Mouse (Mus musculus) gastrocnemius, adult 8-10 months (tissue): ENCODE data around the gene Supt4a. TPM values are rescaled to one million over a fixed set of nuclear protein-coding genes. Genes with fewer than 3 reads are reported as not detected.
A peak's percentile ranks its signal among the peaks of the same experiment; 100 is the strongest.

Experiments
- DNase-seq, 2 experiments: peaks; one replicate each; pipeline ENCODE4 v3.0.0; 2022; ENCODE audit warnings: low spot score in 2 of 2
- total RNA-seq, 4 experiments: library from RNA; stranded (reverse); gene quantifications; 2 replicates each; pipeline ENCODE4 v1.2.4; 2022

Supt4a gene
- total RNA-seq, 4 experiments from 2014 or later: 33.6 to 41.0 (median 36.9) TPM

- DNase-seq: no peak
Observed at GRCm38 (mm10) chr11:87751031-87751430, 13.7 kb downstream of the Supt4a start.

GRCm38 (mm10) chr11:87751491-87751966 is 14.2 kb downstream of the Supt4a start:
- DNase-seq: no peak

DNA sequence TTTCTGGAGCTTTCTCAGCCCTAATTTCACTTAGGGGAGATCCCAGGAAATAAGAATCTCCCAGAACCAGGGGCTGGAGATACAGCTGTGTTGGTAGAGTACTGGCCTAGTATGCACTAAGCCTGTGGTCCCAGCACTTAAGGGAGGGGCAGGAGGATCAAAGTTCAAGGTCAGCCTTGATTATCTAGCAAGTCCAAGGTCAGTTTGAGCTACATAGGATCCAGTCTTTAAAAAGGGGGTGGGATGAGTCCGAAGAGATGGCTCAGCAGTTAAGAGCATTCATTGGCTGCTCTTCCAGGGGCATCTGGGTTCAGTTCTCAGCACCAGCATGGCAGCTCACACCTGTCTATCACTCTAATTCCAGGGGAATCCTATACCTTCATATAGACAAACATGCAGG is 15.0 kb downstream of the Supt4a start:
- no peak for DNase-seq

- DNase-seq: no peak
Observed at GRCm38 (mm10) chr11:87753255-87753654, 15.9 kb downstream of the Supt4a start.

GRCm38 (mm10) chr11:87753891-87754501 is 16.6 kb downstream of the Supt4a start:
- DNase-seq: no peak

DNA sequence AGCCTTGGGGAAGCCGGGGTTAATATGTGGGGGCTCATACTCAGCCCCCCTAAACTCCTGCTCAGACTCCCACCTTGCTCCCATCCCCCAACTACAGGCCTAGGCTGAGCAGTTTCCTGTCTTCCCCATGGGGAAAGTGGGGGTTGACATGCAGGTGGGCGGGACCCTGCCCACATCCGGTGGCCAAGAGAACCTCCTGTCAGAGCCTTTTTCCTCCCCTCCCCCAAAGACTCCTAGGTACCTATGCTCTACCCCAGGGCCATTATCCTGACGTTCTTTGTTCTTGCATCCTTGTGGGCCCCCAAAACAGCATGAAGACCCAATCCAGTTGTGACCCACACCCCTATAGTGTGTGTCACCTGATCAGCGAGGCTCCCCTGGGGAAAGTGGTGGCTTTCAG is 17.3 kb downstream of the Supt4a start:
- no peak for DNase-seq

- DNase-seq: peak in 1 of 2 experiments; percentile 17
Observed at GRCm38 (mm10) chr11:87755360-87756017, 18.1 kb downstream of the Supt4a start.

GRCm38 (mm10) chr11:87756251-87756820 is 19.0 kb downstream of the Supt4a start:
- DNase-seq: no peak

DNA sequence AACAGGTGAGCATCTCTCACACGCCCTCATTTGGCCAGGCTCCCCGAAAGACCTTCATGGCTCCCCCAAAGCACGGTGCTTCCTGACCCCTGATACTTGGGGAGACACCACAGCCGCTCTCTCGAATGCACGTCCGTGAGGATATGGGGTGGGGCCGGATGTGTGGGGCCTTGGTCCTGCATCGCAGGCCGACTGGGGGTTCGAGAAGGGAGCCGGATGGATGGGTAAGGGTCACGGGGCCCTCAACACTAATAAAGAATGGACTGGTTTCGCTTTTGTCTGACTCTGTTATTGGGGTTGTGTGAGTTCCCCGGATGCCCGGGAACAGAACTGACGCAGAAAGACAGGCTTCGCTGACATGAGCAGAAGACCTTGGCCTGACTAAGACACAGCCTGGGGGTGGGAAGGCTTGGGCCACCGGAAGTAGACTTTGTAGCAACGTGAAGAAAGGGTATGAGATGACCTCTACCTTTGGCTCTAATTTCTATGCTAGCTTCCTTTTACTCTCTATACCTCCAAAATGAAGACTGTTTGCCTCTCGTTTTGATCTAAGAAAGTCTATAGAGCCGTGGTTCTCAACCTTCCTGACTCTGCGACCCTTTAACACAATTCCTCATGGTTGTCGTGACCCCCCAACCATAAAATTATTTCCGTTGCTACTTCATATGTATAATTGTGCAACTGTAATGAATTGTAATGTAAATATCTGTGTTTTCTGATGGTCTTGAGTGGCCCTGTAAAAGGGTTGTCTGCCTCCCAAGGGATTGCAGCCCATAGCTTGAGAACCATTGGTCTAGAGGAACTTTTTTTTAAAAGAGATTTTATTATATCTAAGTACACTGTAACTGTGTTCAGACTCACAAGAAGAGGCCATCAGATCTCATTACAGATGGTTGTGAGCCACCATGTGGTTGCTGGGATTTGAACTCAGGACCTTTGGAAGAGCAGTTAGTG is 19.9 kb downstream of the Supt4a start:
- DNase-seq: no peak

GRCm38 (mm10) chr11:87758161-87758911 is 21.0 kb downstream of the Supt4a start:
- DNase-seq: no peak

GRCm38 (mm10) chr11:87758957-87759608 is 21.7 kb downstream of the Supt4a start:
- no peak for DNase-seq

GRCm38 (mm10) chr11:87759609-87760005 is 22.3 kb downstream of the Supt4a start:
- DNase-seq: no peak

GRCm38 (mm10) chr11:87760301-87761081 is 23.1 kb downstream of the Supt4a start, which contains the start of gene Tspoap1:
TSS of gene Tspoap1 (plus strand) at chr11:87760541.
- DNase-seq: no peak

GRCm38 (mm10) chr11:87761181-87761721 is 23.9 kb downstream of the Supt4a start:
- no peak for DNase-seq

DNA sequence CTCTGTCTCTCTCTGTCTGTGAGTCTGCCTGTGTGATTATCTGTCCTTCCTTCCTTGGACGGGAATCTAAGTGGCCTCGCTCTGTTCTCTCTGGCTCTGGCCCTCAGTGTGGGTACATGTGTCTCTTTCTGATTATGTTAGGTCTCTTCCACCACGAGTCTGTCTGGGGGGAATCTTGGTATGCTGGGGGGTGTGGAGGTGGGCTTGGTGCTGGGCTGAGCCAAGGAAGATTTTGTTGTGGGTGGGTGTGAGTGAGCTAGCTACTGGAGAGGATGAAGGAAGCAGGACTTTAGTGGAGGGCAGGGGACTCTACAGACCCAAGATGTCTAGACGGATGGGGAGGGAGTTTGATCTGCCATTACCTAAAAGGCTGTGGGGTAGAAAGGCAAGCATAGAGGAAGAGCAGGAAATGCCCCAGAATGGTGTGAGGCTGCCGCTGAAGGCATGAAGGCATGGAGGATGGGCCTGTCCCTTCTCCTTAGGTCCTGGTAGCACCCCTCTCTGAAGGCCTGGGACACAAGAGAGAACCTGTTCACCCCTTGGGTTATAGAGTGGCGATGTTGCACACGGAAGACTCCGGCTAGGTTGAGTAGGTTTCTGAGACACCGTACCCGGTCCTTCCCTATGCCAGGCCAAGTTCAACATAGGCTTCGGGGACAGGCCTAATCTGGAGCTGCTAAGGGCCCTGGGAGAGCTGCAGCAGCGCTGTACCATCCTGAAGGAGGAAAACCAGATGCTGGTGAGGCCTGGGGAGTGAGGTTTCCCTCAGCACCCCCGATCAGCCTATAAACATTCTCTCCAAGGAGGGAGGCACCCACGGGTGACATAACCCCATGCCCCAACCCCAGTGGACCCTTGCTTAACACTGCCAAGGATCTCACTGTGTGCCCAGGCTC is 24.7 kb downstream of the Supt4a start:
- DNase-seq: no peak

GRCm38 (mm10) chr11:87762702-87763385 is 25.5 kb downstream of the Supt4a start:
- DNase-seq: no peak

DNA sequence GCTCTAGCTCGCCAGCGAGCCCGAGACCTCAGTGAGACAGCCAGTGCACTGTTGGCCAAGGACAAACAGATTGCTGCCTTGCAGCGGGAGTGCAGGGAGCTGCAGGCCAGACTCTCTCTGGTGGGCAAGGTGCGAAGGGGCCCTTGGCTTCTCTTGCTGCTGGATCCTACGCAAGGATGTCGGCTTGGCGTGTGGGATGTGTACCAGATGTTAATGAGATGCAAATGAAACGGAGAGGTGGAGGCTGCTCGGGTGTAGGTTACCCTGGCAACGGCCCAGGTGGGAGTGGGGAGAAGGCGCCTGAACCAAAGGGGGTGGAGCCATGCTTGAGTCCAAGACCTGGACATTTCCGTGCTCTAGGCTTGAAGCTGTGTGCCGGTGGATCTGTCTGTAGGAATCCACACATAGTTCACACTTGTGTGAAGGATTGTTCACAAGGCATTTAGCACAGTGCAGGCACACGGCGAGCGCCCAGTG is 26.2 kb downstream of the Supt4a start:
- no peak for DNase-seq
